Mouse (Mus musculus): Measurements from ENCODE around the gene P2ry12. TPM values are rescaled to one million over a fixed set of nuclear protein-coding genes. Genes with fewer than 3 reads are reported as not detected.

Gene P2ry12
- polyA plus RNA-seq, 1 experiment from 2014 or later: 4.3 TPM

DNA sequence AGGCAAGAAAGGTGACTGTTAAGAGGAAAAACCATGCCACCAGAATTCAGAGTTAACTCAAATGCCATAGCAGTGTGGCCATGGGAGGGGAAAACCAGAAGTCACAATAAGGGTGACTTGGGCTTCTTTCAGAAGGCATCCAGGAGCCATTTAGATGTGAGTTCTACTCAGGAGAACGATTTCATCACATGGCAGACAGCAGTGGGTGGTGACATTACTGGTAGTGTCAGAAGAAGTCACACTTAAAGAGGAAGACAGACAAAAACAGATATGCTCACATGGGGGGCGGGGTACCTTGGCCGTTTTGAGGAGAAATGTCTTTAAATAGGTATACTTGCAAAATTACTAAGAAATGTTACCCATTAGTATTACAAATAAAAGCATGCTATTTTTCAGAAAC lies 1.3 kb upstream of the P2ry12 start:
- Histone ChIP-seq H3K4me3 (no peak overlapping the region), H3K36me3 (no peaks in the 10 kb centered on the region), H3K9ac (no peak overlapping the region), H3K27me3 (no peaks in the 10 kb centered on the region; the same call in 1 of the 2 replicates), H3K4me1 (peaks cover 15% of the 10 kb centered on the region), H3K27ac (no peak overlapping the region), H3K4me2 (replicated peaks) (no peak overlapping the region), H3K9me3 (replicated peaks) (no peaks in the 10 kb centered on the region)
- no peak for ATAC-seq (ENCODE audit: low FRiP score)
- 90% methylated on average over 3 of the region's 3 CpGs for WGBS

DNA sequence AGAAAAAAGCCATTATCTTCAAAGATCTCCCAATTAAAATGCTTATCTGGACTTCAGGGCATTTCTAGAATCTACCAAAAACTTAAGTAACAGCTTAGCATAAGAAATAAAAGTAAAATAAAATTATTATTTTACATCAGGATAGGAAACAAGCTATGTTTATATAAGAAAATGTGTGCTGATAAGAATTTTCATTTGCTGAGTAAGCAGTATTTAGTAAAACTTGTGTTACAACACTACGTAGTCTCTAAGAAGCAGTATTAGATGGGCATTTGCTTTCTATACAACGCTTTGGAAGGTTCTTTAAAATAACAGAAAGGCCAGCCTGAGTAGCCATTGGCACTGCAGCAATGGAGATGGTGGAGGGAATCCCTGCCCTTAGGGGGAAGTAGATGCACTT lies 746 bp upstream of the P2ry12 start:
- WGBS: 93% methylated on average over 2 of the region's 2 CpGs
- Histone ChIP-seq H3K4me1 (peaks cover 15% of the 10 kb centered on the region), H3K9ac (no peak overlapping the region), H3K9me3 (replicated peaks) (no peaks in the 10 kb centered on the region), H3K27me3 (no peaks in the 10 kb centered on the region; the same call in 1 of the 2 replicates), H3K4me2 (replicated peaks) (no peak overlapping the region), H3K4me3 (no peak overlapping the region), H3K36me3 (no peaks in the 10 kb centered on the region), H3K27ac (no peak overlapping the region)
- ATAC-seq (ENCODE audit: low FRiP score): no peak

GRCm38 (mm10) chr3:59261709-59262472 lies 780 bp downstream of the P2ry12 start:
- Histone ChIP-seq H3K27me3 (no peaks in the 10 kb centered on the region; the same call in 1 of the 2 replicates), H3K4me3 (no peak overlapping the region), H3K4me2 (replicated peaks) (no peak overlapping the region), H3K36me3 (no peaks in the 10 kb centered on the region), H3K4me1 (peaks cover 15% of the 10 kb centered on the region), H3K9me3 (replicated peaks) (no peaks in the 10 kb centered on the region), H3K27ac (no peak overlapping the region), H3K9ac (no peak overlapping the region)
- peak; percentile 51; the same call in 1 of the 2 replicates for ATAC-seq (ENCODE audit: low FRiP score)
- WGBS: 27% methylated on average over 9 of the region's 9 CpGs

DNA sequence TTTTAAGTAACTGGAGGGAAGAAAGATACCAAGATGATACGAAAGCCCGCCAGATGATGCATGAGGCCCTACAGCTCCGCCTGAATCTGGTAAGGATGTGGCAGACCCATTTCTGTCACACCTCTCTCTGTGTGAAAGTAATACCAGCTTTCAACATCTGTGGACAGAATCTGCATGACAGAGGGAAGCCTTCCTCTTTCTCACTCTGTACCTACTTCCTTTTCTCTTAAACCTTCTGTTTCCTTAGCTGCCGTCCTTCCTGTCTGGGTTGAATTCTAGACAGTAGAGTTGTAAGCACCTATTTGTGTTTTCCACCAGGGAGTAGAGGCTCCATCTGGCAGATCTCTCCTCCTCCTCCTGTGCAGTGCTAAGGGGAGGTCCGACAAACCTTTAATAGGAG lies 1.9 kb downstream of the P2ry12 start:
- Histone ChIP-seq H3K9me3 (replicated peaks) (no peaks in the 10 kb centered on the region), H3K4me3 (no peak overlapping the region), H3K4me2 (replicated peaks) (no peak overlapping the region), H3K36me3 (no peaks in the 10 kb centered on the region), H3K27me3 (no peaks in the 10 kb centered on the region; the same call in 1 of the 2 replicates), H3K9ac (no peak overlapping the region), H3K4me1 (peaks cover 15% of the 10 kb centered on the region), H3K27ac (no peak overlapping the region)
- ATAC-seq (ENCODE audit: low FRiP score): no peak
- WGBS: 60% methylated on average over 5 of the region's 5 CpGs

GRCm38 (mm10) chr3:59257740-59258664 lies 4.7 kb downstream of the P2ry12 start:
- no peaks in the 10 kb centered on the region for H3K27me3 ChIP-seq
- 77% methylated on average over 20 of the region's 20 CpGs for WGBS
- no peaks in the 10 kb centered on the region for H3K36me3 ChIP-seq
- no peaks in the 10 kb centered on the region for H3K9me3 ChIP-seq (replicated peaks)
- no peak overlapping the region for H3K4me2 ChIP-seq (replicated peaks)
- peaks cover 15% of the 10 kb centered on the region for H3K4me1 ChIP-seq
- no peak overlapping the region for H3K4me3 ChIP-seq
- no peak overlapping the region for H3K9ac ChIP-seq
- no peak overlapping the region for H3K27ac ChIP-seq
- no peak for ATAC-seq (ENCODE audit: low FRiP score)

DNA sequence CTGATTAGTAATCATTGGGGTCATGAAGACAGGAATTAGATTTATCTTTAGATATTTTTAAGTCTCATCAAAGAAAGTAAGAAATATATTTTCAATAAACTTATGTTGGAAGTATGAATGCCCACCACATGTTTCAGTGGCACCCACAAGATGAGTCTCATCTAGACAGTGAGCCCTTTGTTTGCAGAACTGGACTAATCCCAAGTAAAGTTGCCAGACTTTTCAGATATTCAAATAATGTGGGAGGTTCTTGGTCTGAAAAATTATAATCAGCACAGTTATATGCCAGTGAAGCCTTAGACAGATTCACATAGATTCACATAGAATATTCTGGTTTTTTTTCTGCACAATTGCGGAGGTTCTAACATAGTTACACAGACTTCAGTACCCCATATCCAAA lies 12.2 kb downstream of the P2ry12 start:
- WGBS: 94% methylated on average over 1 of the region's 1 CpGs
- no peaks in the 10 kb centered on the region for H3K27me3 ChIP-seq
- no peak overlapping the region for H3K4me2 ChIP-seq (replicated peaks)
- H3K27ac ChIP-seq: no peak overlapping the region
- no peak for ATAC-seq (ENCODE audit: low FRiP score)
- H3K9me3 ChIP-seq (replicated peaks): no peaks in the 10 kb centered on the region
- no peak overlapping the region for H3K9ac ChIP-seq
- H3K36me3 ChIP-seq: no peaks in the 10 kb centered on the region
- H3K4me1 ChIP-seq: no peaks in the 10 kb centered on the region
- H3K4me3 ChIP-seq: no peak overlapping the region

DNA sequence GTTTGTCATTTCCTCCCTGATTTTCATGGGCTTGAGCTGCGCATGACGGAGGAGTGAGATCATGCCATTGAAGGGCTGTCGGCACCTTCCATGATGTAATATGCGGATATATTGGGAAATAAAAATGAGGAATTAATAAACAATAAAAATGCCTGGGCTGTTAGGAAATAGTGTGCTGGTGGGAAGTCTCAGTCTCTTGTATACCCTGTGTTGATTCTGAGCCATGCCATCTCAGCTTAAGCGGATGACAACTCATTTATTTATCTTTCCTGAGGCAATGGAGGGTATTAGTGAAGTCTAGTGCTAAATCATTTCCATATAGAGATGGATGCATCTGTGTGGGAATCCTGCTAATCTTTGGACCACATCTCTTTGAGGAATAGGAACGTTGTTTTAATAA lies 14.6 kb downstream of the P2ry12 start:
- H3K36me3 ChIP-seq: no peaks in the 10 kb centered on the region
- H3K27me3 ChIP-seq: no peaks in the 10 kb centered on the region
- H3K4me3 ChIP-seq: no peak overlapping the region
- H3K27ac ChIP-seq: no peak overlapping the region
- H3K9ac ChIP-seq: no peak overlapping the region
- no peaks in the 10 kb centered on the region for H3K4me1 ChIP-seq
- H3K4me2 ChIP-seq (replicated peaks): no peak overlapping the region
- WGBS: 91% methylated on average over 6 of the region's 6 CpGs
- no peak for ATAC-seq (ENCODE audit: low FRiP score)
- H3K9me3 ChIP-seq (replicated peaks): no peaks in the 10 kb centered on the region

GRCm38 (mm10) chr3:59243384-59243783 lies 19.3 kb downstream of the P2ry12 start:
- no peak overlapping the region for H3K4me2 ChIP-seq (replicated peaks)
- no peaks in the 10 kb centered on the region for H3K9me3 ChIP-seq (replicated peaks)
- no peak for ATAC-seq (ENCODE audit: low FRiP score)
- WGBS: 75% methylated on average over 6 of the region's 6 CpGs
- H3K27me3 ChIP-seq: no peaks in the 10 kb centered on the region
- H3K36me3 ChIP-seq: no peaks in the 10 kb centered on the region
- H3K27ac ChIP-seq: no peak overlapping the region
- no peak overlapping the region for H3K4me3 ChIP-seq
- H3K9ac ChIP-seq: no peak overlapping the region
- no peaks in the 10 kb centered on the region for H3K4me1 ChIP-seq

- Histone ChIP-seq H3K4me3 (no peak overlapping the region), H3K9me3 (replicated peaks) (no peaks in the 10 kb centered on the region), H3K4me2 (replicated peaks) (no peak overlapping the region), H3K27ac (no peak overlapping the region), H3K9ac (no peak overlapping the region), H3K4me1 (no peaks in the 10 kb centered on the region), H3K27me3 (no peaks in the 10 kb centered on the region), H3K36me3 (no peaks in the 10 kb centered on the region)
- ATAC-seq (ENCODE audit: low FRiP score): no peak
- 72% methylated on average over 5 of the region's 5 CpGs for WGBS
Measured at GRCm38 (mm10) chr3:59234878-59235277, 27.8 kb downstream of the P2ry12 start.

GRCm38 (mm10) chr3:59230912-59231311 lies 31.8 kb downstream of the P2ry12 start:
- Histone ChIP-seq H3K27me3 (no peaks in the 10 kb centered on the region), H3K4me1 (peaks cover 2% of the 10 kb centered on the region; the same call in 1 of the 2 replicates), H3K4me2 (replicated peaks) (no peak overlapping the region), H3K9ac (no peak overlapping the region), H3K4me3 (no peak overlapping the region), H3K9me3 (replicated peaks) (no peaks in the 10 kb centered on the region), H3K27ac (no peak overlapping the region), H3K36me3 (no peaks in the 10 kb centered on the region)
- WGBS: 75% methylated on average over 3 of the region's 3 CpGs
- ATAC-seq (ENCODE audit: low FRiP score): no peak

- no peaks in the 10 kb centered on the region for H3K36me3 ChIP-seq
- H3K4me1 ChIP-seq: peaks cover 2% of the 10 kb centered on the region; the same call in 1 of the 2 replicates
- H3K9me3 ChIP-seq (replicated peaks): no peaks in the 10 kb centered on the region
- no peak overlapping the region for H3K4me3 ChIP-seq
- no peak overlapping the region for H3K9ac ChIP-seq
- no peaks in the 10 kb centered on the region for H3K27me3 ChIP-seq
- ATAC-seq (ENCODE audit: low FRiP score): 0 out of 2 replicates have a peak, but pooled peaks have one; percentile 43
- H3K4me2 ChIP-seq (replicated peaks): no peak overlapping the region
- no peak overlapping the region for H3K27ac ChIP-seq
- 59% methylated on average over 10 of the region's 10 CpGs for WGBS
Measured at GRCm38 (mm10) chr3:59228730-59229551, 33.7 kb downstream of the P2ry12 start.

- H3K9ac ChIP-seq: no peak overlapping the region
- no peak overlapping the region for H3K4me3 ChIP-seq
- no peak overlapping the region for H3K27ac ChIP-seq
- H3K9me3 ChIP-seq (replicated peaks): no peaks in the 10 kb centered on the region
- H3K36me3 ChIP-seq: no peaks in the 10 kb centered on the region
- no peak overlapping the region for H3K4me2 ChIP-seq (replicated peaks)
- ATAC-seq (ENCODE audit: low FRiP score): no peak
- WGBS: 95% methylated on average over 9 of the region's 9 CpGs
- peaks cover 2% of the 10 kb centered on the region; the same call in 1 of the 2 replicates for H3K4me1 ChIP-seq
- H3K27me3 ChIP-seq: no peaks in the 10 kb centered on the region
Measured at GRCm38 (mm10) chr3:59227696-59228095, 35.0 kb downstream of the P2ry12 start.

All from hindbrain, embryonic 12.5 days (tissue).